Mouse (Mus musculus) cerebellum, adult (tissue): ENCODE data around the gene Acoxl.

ENCODE experiments used
- ATAC-seq: cut with Nextera tagmentation; 2 replicates; pipeline ENCODE4 v1.9.2; 2017; ENCODE audit warnings: mild to moderate bottlenecking, moderate library complexity, mixed read lengths; ENCODE audit not compliant: insufficient number of reproducible peaks, low FRiP score, low TSS enrichment

Gene Acoxl

GRCm38 (mm10) chr2:128069025-128069424 lies 230.3 kb downstream of the Acoxl start:
- ATAC-seq: no peak

GRCm38 (mm10) chr2:128071791-128072190 lies 233.1 kb downstream of the Acoxl start:
- no peak for ATAC-seq

- no peak for ATAC-seq
Observed at GRCm38 (mm10) chr2:128072944-128073343, 234.3 kb downstream of the Acoxl start.

GRCm38 (mm10) chr2:128073603-128074002 lies 234.9 kb downstream of the Acoxl start:
- no peak for ATAC-seq

GRCm38 (mm10) chr2:128076936-128077335 lies 238.3 kb downstream of the Acoxl start:
- no peak for ATAC-seq

- ATAC-seq: no peak
Observed at GRCm38 (mm10) chr2:128078859-128079258, 240.2 kb downstream of the Acoxl start.

- ATAC-seq: no peak
Observed at GRCm38 (mm10) chr2:128079316-128079715, 240.6 kb downstream of the Acoxl start.

- ATAC-seq: no peak
Observed at GRCm38 (mm10) chr2:128083844-128084243, 245.2 kb downstream of the Acoxl start.

GRCm38 (mm10) chr2:128084607-128085006 lies 245.9 kb downstream of the Acoxl start:
- no peak for ATAC-seq

GRCm38 (mm10) chr2:128085481-128085880 lies 246.8 kb downstream of the Acoxl start:
- no peak for ATAC-seq

GRCm38 (mm10) chr2:128086301-128086886 lies 247.7 kb downstream of the Acoxl start:
- ATAC-seq: no peak

- ATAC-seq: no peak
Observed at GRCm38 (mm10) chr2:128086996-128087526, 248.4 kb downstream of the Acoxl start.

- ATAC-seq: no peak
Observed at GRCm38 (mm10) chr2:128087798-128088545, 249.3 kb downstream of the Acoxl start.

GRCm38 (mm10) chr2:128090283-128090885 lies 251.7 kb downstream of the Acoxl start:
- ATAC-seq: no peak

GRCm38 (mm10) chr2:128091431-128092369 lies 253.0 kb downstream of the Acoxl start:
- ATAC-seq: no peak

- ATAC-seq: no peak
Observed at GRCm38 (mm10) chr2:128092451-128092850, 253.8 kb downstream of the Acoxl start.

GRCm38 (mm10) chr2:128094196-128094595 lies 255.5 kb downstream of the Acoxl start:
- no peak for ATAC-seq

- no peak for ATAC-seq
Observed at GRCm38 (mm10) chr2:128094602-128095001, 255.9 kb downstream of the Acoxl start.

- ATAC-seq: no peak
Observed at GRCm38 (mm10) chr2:128095270-128095669, 256.6 kb downstream of the Acoxl start.

GRCm38 (mm10) chr2:128096070-128096469 lies 257.4 kb downstream of the Acoxl start:
- no peak for ATAC-seq
